Mouse (Mus musculus): ENCODE data around the gene Steap1. TPM values are rescaled to one million over a fixed set of nuclear protein-coding genes. Genes with fewer than 3 reads are reported as not detected.

Steap1 gene
- polyA plus RNA-seq, 1 experiment = 0.61 TPM

DNA sequence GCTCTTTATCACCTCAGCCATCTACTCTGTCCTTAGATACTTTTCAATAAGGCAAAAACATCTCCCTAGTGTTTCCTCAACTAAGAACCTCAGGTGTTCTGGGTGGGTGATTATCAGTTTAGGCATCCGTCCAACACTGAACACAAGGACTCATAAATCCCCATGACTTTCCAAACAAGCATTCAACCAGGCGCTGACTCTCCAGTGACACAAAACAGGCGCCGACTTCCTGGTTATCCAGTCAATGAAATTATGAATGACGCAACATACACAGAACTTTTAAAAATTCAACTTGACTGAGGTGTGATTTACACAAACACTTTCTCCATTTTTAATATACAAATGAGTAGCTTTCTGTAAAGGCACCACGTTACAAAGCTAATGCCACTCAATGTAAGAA is 60.9 kb downstream of the Steap1 start:
- no peak for DNase-seq (ENCODE audit: low read depth)

DNA sequence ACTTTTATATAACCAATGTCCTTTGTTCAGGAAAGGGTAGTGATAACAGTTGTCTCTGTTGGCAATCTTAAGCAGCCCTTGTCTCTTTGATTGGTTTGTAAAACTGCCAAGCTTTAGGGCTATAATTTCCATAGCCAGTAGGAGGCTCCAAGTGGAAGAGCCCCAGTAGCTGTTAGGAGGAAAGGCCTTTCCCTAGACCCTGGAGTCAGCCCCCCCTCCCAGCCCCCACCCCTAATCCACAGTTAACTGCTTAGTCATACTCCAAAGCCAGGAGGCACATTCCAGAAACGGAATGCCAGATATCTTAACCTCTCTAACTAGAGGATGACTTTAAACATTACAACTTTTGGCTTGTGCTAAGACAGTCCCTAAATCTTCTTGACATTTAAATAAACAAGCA is 62.2 kb downstream of the Steap1 start:
- no peak for DNase-seq (ENCODE audit: low read depth)

Other genes with a start within 250 kb of the Steap1 start
- gene Cldn12, start 234.4 kb downstream of the Steap1 start, polyA plus RNA-seq (2012; rRNA removed) = 21.3 and 25.9 TPM in 2 replicates
- 4.1 TPM in 2 replicates for gene Gtpbp10, start 189.8 kb downstream of the Steap1 start, polyA plus RNA-seq (2012; rRNA removed)
- 0.15 and 0.19 TPM in 2 replicates for gene Gm8773, start 175.5 kb downstream of the Steap1 start, polyA plus RNA-seq (2012; rRNA removed)
- 1.7 and 2.0 TPM in 2 replicates for gene Cfap69, start 85.1 kb downstream of the Steap1 start, polyA plus RNA-seq (2012; rRNA removed)
- gene Steap2, start 54.7 kb downstream of the Steap1 start, polyA plus RNA-seq (2012; rRNA removed) = 4.0 and 4.9 TPM in 2 replicates